ENCODE assay signal across 19 mouse cellular contexts in the genomic region with DNA sequence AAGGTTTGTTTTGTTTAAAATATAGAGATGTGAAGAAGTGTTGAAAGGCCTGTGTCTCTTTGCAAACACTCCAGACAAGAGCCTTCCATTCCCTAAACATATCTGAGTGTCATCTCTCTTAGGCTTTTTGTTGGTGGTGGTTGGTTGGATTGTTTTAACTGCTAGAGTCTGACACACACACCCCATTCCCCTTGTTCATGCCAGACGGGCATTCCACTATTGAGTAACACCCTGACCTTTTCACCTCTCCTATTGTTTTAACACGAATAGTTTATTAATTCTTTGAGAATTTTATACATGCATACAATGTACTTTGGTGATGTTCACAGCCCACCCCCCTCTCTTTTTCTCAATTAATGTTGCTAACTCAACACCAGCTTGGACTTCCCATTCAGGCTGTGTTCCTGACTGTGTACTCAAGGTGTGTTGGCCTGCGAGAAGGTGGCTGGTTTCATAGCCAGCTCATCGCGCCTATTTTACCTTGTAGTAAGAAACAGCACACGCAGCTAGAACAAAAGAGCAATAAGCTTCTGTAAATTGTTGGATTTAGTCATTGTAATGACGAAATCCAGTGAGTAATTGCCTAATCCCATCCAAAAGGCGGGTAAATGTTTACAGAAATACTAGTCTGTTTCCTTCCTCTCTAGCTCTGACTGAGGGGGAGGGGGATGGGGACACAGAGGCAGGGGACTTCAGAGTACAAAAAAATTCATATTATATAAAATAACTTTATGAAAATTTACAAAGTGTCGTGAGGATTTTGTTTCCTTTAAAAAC. TPM values are rescaled to one million over a fixed set of nuclear protein-coding genes. Genes with fewer than 3 reads are reported as not detected.
DNase-seq lines count a peak whose midpoint lies in the region; ATAC-seq and TF ChIP-seq lines count a peak whose summit lies in the region.
"Had no signal": no experiment of that assay in that cellular context is flagged by ENCODE, and none has a peak within 500 bp of the region (broad histone marks: within the 10 kb centered on the region; RNA-seq: fewer than 3 reads in every experiment).

No protein-coding gene starts in this region.

- no peaks in the 10 kb centered on the region for H3K36me3 ChIP-seq in liver, embryonic 16.5 days (ENCODE audit: control insufficient read depth, insufficient read depth)
- no peaks in the 10 kb centered on the region for H3K36me3 ChIP-seq in liver, embryonic 11.5 days (ENCODE audit: control insufficient read depth, insufficient read depth, low read length)
- H3K36me3 ChIP-seq in stomach, embryonic 15.5 days: no peaks in the 10 kb centered on the region
- H3K36me3 ChIP-seq in hindbrain, postnatal 0 days (ENCODE audit: insufficient read depth, low read length): no peaks in the 10 kb centered on the region
- H3K36me3 ChIP-seq: G1E; limb, embryonic 13.5 days had no signal

- DNase-seq in liver, embryonic 11.5 days (ENCODE audit: low spot score): no peak
- peak; percentile 78 for DNase-seq in lung, postnatal 25 days (ENCODE audit: low spot score)
- DNase-seq in hindbrain, postnatal 0 days (ENCODE audit: low spot score): no peak
- DNase-seq in ovary, postnatal 14 days (ENCODE audit: low spot score): no peak
- no peak for DNase-seq in frontal cortex, postnatal 10 days (ENCODE audit: low spot score in 2 of 2)
- DNase-seq: adrenal gland, postnatal 36 days; cerebellum, postnatal 10 days; gastrocnemius, adult 2 months; kidney, adult 8-10 months; thymus, adult 2 months had no signal

- no peak overlapping the region for H3K9ac ChIP-seq in liver, embryonic 16.5 days (ENCODE audit: low read depth, low read length)
- H3K9ac ChIP-seq in liver, embryonic 11.5 days (ENCODE audit: low read depth, low read length): no peak overlapping the region
- H3K9ac ChIP-seq in stomach, embryonic 15.5 days: no peak overlapping the region
- H3K9ac ChIP-seq in hindbrain, postnatal 0 days (replicated peaks; ENCODE audit: low read length): no peak overlapping the region
- H3K9ac ChIP-seq: limb, embryonic 13.5 days had no signal

- ATAC-seq in liver, embryonic 16.5 days (ENCODE audit: low read depth): peak; percentile 71
- ATAC-seq in liver, embryonic 11.5 days (replicated peaks; ENCODE audit: low FRiP score): no peak
- ATAC-seq in stomach, embryonic 15.5 days (ENCODE audit: insufficient read depth, low FRiP score, low read depth): peak; percentile 18; the same call in 1 of the 2 replicates
- no peak for ATAC-seq in hindbrain, postnatal 0 days
- ATAC-seq: forebrain, embryonic 16.5 days; hindbrain, embryonic 16.5 days had no signal

- TF ChIP-seq POLR2A in embryonic fibroblast, embryonic 13.5 days (IDR thresholded peaks at IDR 0.05; ENCODE audit: low read depth, low read length): no peak

- no peaks in the 10 kb centered on the region for H3K27me3 ChIP-seq in liver, embryonic 16.5 days (ENCODE audit: control insufficient read depth, insufficient read depth, low read depth, low read length)
- H3K27me3 ChIP-seq in liver, embryonic 11.5 days (replicated peaks; ENCODE audit: control insufficient read depth, insufficient read depth, low read length): no peaks in the 10 kb centered on the region
- no peaks in the 10 kb centered on the region for H3K27me3 ChIP-seq in stomach, embryonic 15.5 days (replicated peaks)
- H3K27me3 ChIP-seq in hindbrain, postnatal 0 days (ENCODE audit: insufficient read depth, low read length): no peaks in the 10 kb centered on the region
- H3K27me3 ChIP-seq: limb, embryonic 13.5 days had no signal

- no peak overlapping the region for H3K4me3 ChIP-seq in liver, embryonic 16.5 days (ENCODE audit: low read depth, low read length)
- no peak overlapping the region for H3K4me3 ChIP-seq in liver, embryonic 11.5 days (ENCODE audit: low read depth, low read length)
- no peak overlapping the region for H3K4me3 ChIP-seq in embryonic fibroblast, embryonic 13.5 days (ENCODE audit: insufficient read depth, low read length)
- no peak overlapping the region for H3K4me3 ChIP-seq in stomach, embryonic 15.5 days (replicated peaks)
- no peak overlapping the region for H3K4me3 ChIP-seq in hindbrain, postnatal 0 days (ENCODE audit: low read length)
- H3K4me3 ChIP-seq: gastrocnemius, adult 2 months; limb, embryonic 13.5 days had no signal

- TF ChIP-seq CTCF in embryonic fibroblast, embryonic 13.5 days (IDR thresholded peaks at IDR 0.05; ENCODE audit: borderline replicate concordance, insufficient read depth, low read length): no peak
- TF ChIP-seq CTCF in hindbrain, postnatal 0 days (IDR thresholded peaks at IDR 0.05; ENCODE audit: low read depth): no peak

- no peaks in the 10 kb centered on the region; the same call in 1 of the 2 replicates for H3K4me1 ChIP-seq in liver, embryonic 16.5 days (ENCODE audit: control insufficient read depth, low read depth, low read length)
- no peaks in the 10 kb centered on the region for H3K4me1 ChIP-seq in liver, embryonic 11.5 days (replicated peaks; ENCODE audit: control insufficient read depth, insufficient read depth, low read length)
- H3K4me1 ChIP-seq in embryonic fibroblast, embryonic 13.5 days (ENCODE audit: control insufficient read depth, insufficient read depth, low read length): peaks cover 4% of the 10 kb centered on the region
- H3K4me1 ChIP-seq in stomach, embryonic 15.5 days: no peaks in the 10 kb centered on the region
- no peaks in the 10 kb centered on the region for H3K4me1 ChIP-seq in hindbrain, postnatal 0 days (ENCODE audit: insufficient read depth, low read length)
- H3K4me1 ChIP-seq: limb, embryonic 13.5 days had no signal

- H3K4me2 ChIP-seq in liver, embryonic 16.5 days (ENCODE audit: low read depth, low read length): no peak overlapping the region
- H3K4me2 ChIP-seq in liver, embryonic 11.5 days: no peak overlapping the region
- H3K4me2 ChIP-seq in stomach, embryonic 15.5 days: no peak overlapping the region
- H3K4me2 ChIP-seq in hindbrain, postnatal 0 days (ENCODE audit: low read depth, low read length): no peak overlapping the region
- H3K4me2 ChIP-seq: heart, embryonic 11.5 days; limb, embryonic 13.5 days had no signal

- 52% methylated on average over 9 of the region's 9 CpGs for WGBS in liver, embryonic 16.5 days (ENCODE audit: insufficient replicate concordance)
- 70% methylated on average over 9 of the region's 9 CpGs for WGBS in liver, embryonic 11.5 days
- WGBS in stomach, embryonic 15.5 days: 50% methylated on average over 9 of the region's 9 CpGs
- WGBS in hindbrain, postnatal 0 days: 78% methylated on average over 9 of the region's 9 CpGs

- no peak overlapping the region for H3K27ac ChIP-seq in liver, embryonic 16.5 days (ENCODE audit: low read length)
- H3K27ac ChIP-seq in liver, embryonic 11.5 days (ENCODE audit: low read depth, low read length): no peak overlapping the region
- H3K27ac ChIP-seq in embryonic fibroblast, embryonic 13.5 days (ENCODE audit: insufficient read depth, low read length): peak overlapping the region; percentile 31; the same call in 1 of the 2 replicates
- H3K27ac ChIP-seq in stomach, embryonic 15.5 days: no peak overlapping the region
- no peak overlapping the region for H3K27ac ChIP-seq in hindbrain, postnatal 0 days
- H3K27ac ChIP-seq: gastrocnemius, adult 2 months; limb, embryonic 13.5 days had no signal

- no peaks in the 10 kb centered on the region for H3K9me3 ChIP-seq in liver, embryonic 16.5 days (replicated peaks; ENCODE audit: control insufficient read depth, low read length)
- H3K9me3 ChIP-seq in liver, embryonic 11.5 days (ENCODE audit: control insufficient read depth, low read length): no peaks in the 10 kb centered on the region
- no peaks in the 10 kb centered on the region for H3K9me3 ChIP-seq in stomach, embryonic 15.5 days
- no peaks in the 10 kb centered on the region for H3K9me3 ChIP-seq in hindbrain, postnatal 0 days (ENCODE audit: low read length)
- H3K9me3 ChIP-seq: G1E; limb, embryonic 13.5 days had no signal

RNA-seq across cellular contexts. Expression of a gene that starts 30.5 kb away (rescaled TPM):
- polyA plus RNA-seq in liver, embryonic 16.5 days (2015; fragmentation: Nextera tagmentation; extraction: Ambion mirVana): 1.6 and 1.8 TPM in 2 replicates
- 0.36 TPM in 1 of 2 replicates, not detected in the other for polyA plus RNA-seq in liver, embryonic 11.5 days (2014; fragmentation: Nextera tagmentation; extraction: Ambion mirVana)
- 0.30 and 0.33 TPM in 2 replicates for polyA plus RNA-seq in embryonic fibroblast, embryonic 13.5 days (2011; ENCODE audit: insufficient read length, low read depth, missing spikeins)
- polyA plus RNA-seq in stomach, embryonic 15.5 days (2015; fragmentation: Nextera tagmentation; extraction: Ambion mirVana): 0.72 and 3.0 TPM in 2 replicates
- 0.11 TPM in 1 of 2 replicates, not detected in the other for total RNA-seq in hindbrain, postnatal 0 days (2014; rRNA removed)
- polyA plus RNA-seq in hindbrain, postnatal 0 days (2015; fragmentation: Nextera tagmentation; extraction: Ambion mirVana): 0.15 TPM in 1 of 2 replicates, not detected in the other
- total RNA-seq: left cerebral cortex, adult 18-20 months had no signal
- polyA plus RNA-seq: forebrain, embryonic 16.5 days; G1E; hindbrain, embryonic 16.5 days had no signal

RNA-seq across cellular contexts. Expression of a gene that starts 33.3 kb away (rescaled TPM):
- 20.9 and 21.2 TPM in 2 replicates for polyA plus RNA-seq in liver, embryonic 16.5 days (2015; fragmentation: Nextera tagmentation; extraction: Ambion mirVana)
- 36.5 and 40.3 TPM in 2 replicates for polyA plus RNA-seq in liver, embryonic 11.5 days (2014; fragmentation: Nextera tagmentation; extraction: Ambion mirVana)
- 38.0 and 41.8 TPM in 2 replicates for polyA plus RNA-seq in embryonic fibroblast, embryonic 13.5 days (2011; ENCODE audit: insufficient read length, low read depth, missing spikeins)
- 55.1 and 56.4 TPM in 2 replicates for polyA plus RNA-seq in stomach, embryonic 15.5 days (2015; fragmentation: Nextera tagmentation; extraction: Ambion mirVana)
- total RNA-seq in hindbrain, postnatal 0 days (2014; rRNA removed): 79.3 and 88.1 TPM in 2 replicates
- 74.2 and 74.7 TPM in 2 replicates for polyA plus RNA-seq in hindbrain, postnatal 0 days (2015; fragmentation: Nextera tagmentation; extraction: Ambion mirVana)

Comparison
In these comparisons a context has a peak if more than half of its experiments do, and no peak if none do; other contexts are left out.
1. ATAC-seq: peak in liver, embryonic 16.5 days (single experiment) and stomach, embryonic 15.5 days (single experiment); none in liver, embryonic 11.5 days (single experiment) and hindbrain, postnatal 0 days (single experiment).